Mouse (Mus musculus) monocyte, adult 2 months (primary cell): Measurements from ENCODE around the gene Gm11172.

ENCODE experiments used
- DNase-seq, 2 experiments: peaks; one replicate each; pipeline ENCODE4 v3.0.0; 2022; ENCODE audit warnings: low spot score in 2 of 2, low read depth in 1 of 2

The Gm11172 gene

GRCm38 (mm10) chr16:10812865-10813371 lies at the start of gene Gm11172:
Gene Gm11172, plus strand, starts transcription at chr16:10812915.
- DNase-seq = no peak

- DNase-seq = no peak
Measured at GRCm38 (mm10) chr16:10763540-10764264, 49.0 kb upstream of the Gm11172 start.

GRCm38 (mm10) chr16:10764323-10764722 lies 48.4 kb upstream of the Gm11172 start:
- DNase-seq = no peak

GRCm38 (mm10) chr16:10767158-10767557 lies 45.6 kb upstream of the Gm11172 start:
- peak in 1 of 2 experiments; percentile 45 for DNase-seq

- peak; percentile 19 to 28 for DNase-seq
Measured at GRCm38 (mm10) chr16:10768821-10769220, 43.9 kb upstream of the Gm11172 start.

GRCm38 (mm10) chr16:10769661-10770060 lies 43.1 kb upstream of the Gm11172 start:
- DNase-seq = no peak

- no peak for DNase-seq
Measured at GRCm38 (mm10) chr16:10770531-10771325, 42.0 kb upstream of the Gm11172 start.

GRCm38 (mm10) chr16:10771769-10772510 lies 40.8 kb upstream of the Gm11172 start:
- DNase-seq = no peak

- DNase-seq = no peak
Measured at GRCm38 (mm10) chr16:10773543-10773942, 39.2 kb upstream of the Gm11172 start.

- no peak for DNase-seq
Measured at GRCm38 (mm10) chr16:10774726-10775125, 38.0 kb upstream of the Gm11172 start.

- no peak for DNase-seq
Measured at GRCm38 (mm10) chr16:10776322-10776721, 36.4 kb upstream of the Gm11172 start.

GRCm38 (mm10) chr16:10777579-10778160 lies 35.0 kb upstream of the Gm11172 start:
- DNase-seq = no peak

- no peak for DNase-seq
Measured at GRCm38 (mm10) chr16:10780631-10781120, 32.0 kb upstream of the Gm11172 start.

GRCm38 (mm10) chr16:10781862-10782371 lies 30.8 kb upstream of the Gm11172 start:
- no peak for DNase-seq

GRCm38 (mm10) chr16:10782377-10783151 lies 30.2 kb upstream of the Gm11172 start:
- DNase-seq = no peak

GRCm38 (mm10) chr16:10783152-10783434 lies 29.6 kb upstream of the Gm11172 start:
- DNase-seq = no peak

GRCm38 (mm10) chr16:10783451-10783850 lies 29.3 kb upstream of the Gm11172 start:
- DNase-seq = no peak

GRCm38 (mm10) chr16:10783883-10784792 lies 28.6 kb upstream of the Gm11172 start:
- DNase-seq = no peak

- peak; percentile 70 to 87 for DNase-seq
Measured at GRCm38 (mm10) chr16:10784793-10785370, 27.8 kb upstream of the Gm11172 start.
